Mouse (Mus musculus): Measurements from ENCODE around the gene Kifc5b. TPM values are rescaled to one million over a fixed set of nuclear protein-coding genes. Genes with fewer than 3 reads are reported as not detected.

The Kifc5b gene
- polyA plus RNA-seq, 1 experiment = not detected

Other genes starting within 250 kb of the Kifc5b start
- 16.0 and 26.6 TPM in 2 replicates for gene Crebrf, start 201.4 kb upstream of the Kifc5b start, polyA plus RNA-seq (2012; ENCODE audit: insufficient read depth, insufficient read length, missing spikeins)
- 18.3 and 26.8 TPM in 2 replicates for gene Bnip1, start 136.0 kb upstream of the Kifc5b start, polyA plus RNA-seq (2012; ENCODE audit: insufficient read depth, insufficient read length, missing spikeins)
- not detected in 2 replicates for gene Nkx2-5, start 72.1 kb upstream of the Kifc5b start, polyA plus RNA-seq (2012; ENCODE audit: insufficient read depth, insufficient read length, missing spikeins)
- gene Phf1, start 16.0 kb downstream of the Kifc5b start, polyA plus RNA-seq (2012; ENCODE audit: insufficient read depth, insufficient read length, missing spikeins) = 13.1 and 15.7 TPM in 2 replicates
- 142 and 151 TPM in 2 replicates for gene Cuta, start 22.5 kb downstream of the Kifc5b start, polyA plus RNA-seq (2012; ENCODE audit: insufficient read depth, insufficient read length, missing spikeins)
- gene Syngap1, start 24.2 kb downstream of the Kifc5b start, polyA plus RNA-seq (2012; ENCODE audit: insufficient read depth, insufficient read length, missing spikeins) = 1.1 and 1.6 TPM in 2 replicates
- 2.4 and 3.0 TPM in 2 replicates for gene Zbtb9, start 56.1 kb downstream of the Kifc5b start, polyA plus RNA-seq (2012; ENCODE audit: insufficient read depth, insufficient read length, missing spikeins)
- 29.3 and 35.0 TPM in 2 replicates for gene Bak1, start 111.9 kb downstream of the Kifc5b start, polyA plus RNA-seq (2012; ENCODE audit: insufficient read depth, insufficient read length, missing spikeins)
- gene Itpr3, start 140.2 kb downstream of the Kifc5b start, polyA plus RNA-seq (2012; ENCODE audit: insufficient read depth, insufficient read length, missing spikeins) = 1.2 and 1.3 TPM in 2 replicates
- gene Uqcc2, start 216.8 kb downstream of the Kifc5b start, polyA plus RNA-seq (2012; ENCODE audit: insufficient read depth, insufficient read length, missing spikeins) = 311 and 350 TPM in 2 replicates